Mouse (Mus musculus) kidney, postnatal 14 days (tissue): ENCODE data around the gene U90926.
A peak's percentile ranks its signal among the peaks of the same experiment; 100 is the strongest.

Experiments used
- DNase-seq: peaks from one replicate; pipeline ENCODE4 v3.0.0; 2022; ENCODE audit warnings: mixed read lengths

Gene U90926

GRCm38 (mm10) chr5:92215308-92215707, at the start of gene U90926:
Gene U90926 (minus strand): TSS chr5:92215408.
- no peak for DNase-seq

- DNase-seq = peak; percentile 17
These were observed 48.7 kb upstream of the U90926 start for GRCm38 (mm10) chr5:92263761-92264359.

DNA sequence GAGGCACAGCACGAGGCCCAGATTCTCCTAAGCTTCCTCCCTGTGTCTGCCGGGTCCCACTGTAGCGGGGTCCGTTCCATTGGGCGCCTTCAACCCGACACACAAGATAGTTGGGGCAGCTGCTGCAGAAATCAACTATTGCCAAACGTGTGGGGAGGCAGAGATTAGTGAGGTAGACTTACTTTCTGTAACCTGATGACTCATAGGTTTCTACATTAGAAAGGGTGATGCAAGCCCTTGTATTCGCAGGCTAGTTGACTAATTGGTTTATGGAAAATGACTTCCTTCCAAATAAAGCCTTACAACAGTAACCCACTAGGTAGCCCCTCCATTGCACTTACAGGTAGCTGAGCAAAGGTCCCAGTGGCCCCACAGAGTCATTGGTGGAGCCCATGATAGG, 47.4 kb upstream of the U90926 start:
- DNase-seq = no peak

DNA sequence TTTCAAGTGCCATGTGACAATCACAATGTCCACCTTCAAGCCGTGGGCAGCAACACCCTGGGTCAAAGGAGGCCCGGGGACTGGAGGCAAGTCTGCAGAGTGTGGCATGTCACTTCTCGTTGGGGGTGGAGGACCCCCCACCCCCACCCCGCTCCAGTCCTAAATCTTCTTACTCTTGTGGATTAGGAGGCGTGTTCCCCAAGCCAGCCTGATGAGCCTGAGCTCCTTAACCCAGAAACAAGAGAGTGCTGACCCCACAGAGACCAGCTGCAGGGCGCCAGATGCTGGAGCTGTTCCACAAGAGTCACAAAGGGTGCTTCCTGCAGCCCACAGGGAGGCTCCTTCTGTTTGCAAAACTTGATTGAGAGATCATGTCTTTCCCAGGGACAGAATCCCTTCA, 41.0 kb upstream of the U90926 start, which contains the start of gene Ppef2:
Gene Ppef2 (minus strand): TSS at position 61 of the 400 bp plus-strand sequence.
- DNase-seq = peak; percentile 13

GRCm38 (mm10) chr5:92254476-92254875, 39.3 kb upstream of the U90926 start:
- DNase-seq = no peak

DNA sequence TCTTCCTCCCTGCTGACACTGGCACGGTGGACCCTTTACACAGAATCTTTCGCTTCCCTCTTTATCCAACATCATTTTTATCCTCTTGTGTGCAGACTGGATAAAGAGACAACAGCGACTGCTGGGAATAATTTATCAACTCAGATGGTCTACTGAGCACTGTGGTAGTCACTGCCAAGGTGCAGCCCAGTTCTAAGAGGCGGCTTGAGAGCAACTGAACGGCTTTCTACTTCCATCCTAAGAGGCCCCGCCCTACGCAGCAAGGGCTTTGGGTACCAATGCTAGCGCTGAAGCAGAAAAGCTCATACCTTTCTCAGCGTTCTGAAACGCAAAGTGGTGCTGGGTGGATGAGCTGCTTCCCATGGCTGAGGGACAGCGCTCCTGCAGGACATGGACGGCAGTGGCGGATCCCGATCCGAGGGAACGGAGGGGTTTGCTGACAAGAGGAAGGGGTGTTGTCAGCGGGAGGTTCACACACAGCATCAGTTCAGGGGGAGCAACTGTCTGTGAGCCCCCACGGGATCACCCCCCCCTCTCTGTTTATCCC, 37.7 kb upstream of the U90926 start:
- no peak for DNase-seq

- no peak for DNase-seq
These were observed 36.8 kb upstream of the U90926 start for GRCm38 (mm10) chr5:92252031-92252430.

- DNase-seq = no peak
These were observed 33.4 kb upstream of the U90926 start for GRCm38 (mm10) chr5:92248614-92249013.

DNA sequence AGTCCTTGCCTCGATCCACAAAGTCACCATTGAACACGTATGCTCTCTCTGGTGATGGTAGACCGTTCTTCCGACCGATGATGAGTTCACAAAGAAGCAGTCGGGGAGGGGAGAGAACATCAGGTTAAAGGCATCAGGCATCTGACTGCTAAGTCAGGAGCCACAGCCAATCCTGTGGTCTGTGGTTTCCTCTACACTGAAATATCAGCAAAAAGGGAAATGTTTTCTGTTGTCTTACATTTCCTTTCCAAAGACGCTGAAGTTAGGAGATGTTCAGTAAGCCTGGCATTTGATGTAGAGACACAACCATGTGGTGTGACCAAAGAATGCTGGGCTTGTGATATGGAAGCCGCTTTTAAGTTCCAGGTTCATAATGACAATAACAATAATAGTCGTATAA, 30.3 kb upstream of the U90926 start:
- no peak for DNase-seq

DNA sequence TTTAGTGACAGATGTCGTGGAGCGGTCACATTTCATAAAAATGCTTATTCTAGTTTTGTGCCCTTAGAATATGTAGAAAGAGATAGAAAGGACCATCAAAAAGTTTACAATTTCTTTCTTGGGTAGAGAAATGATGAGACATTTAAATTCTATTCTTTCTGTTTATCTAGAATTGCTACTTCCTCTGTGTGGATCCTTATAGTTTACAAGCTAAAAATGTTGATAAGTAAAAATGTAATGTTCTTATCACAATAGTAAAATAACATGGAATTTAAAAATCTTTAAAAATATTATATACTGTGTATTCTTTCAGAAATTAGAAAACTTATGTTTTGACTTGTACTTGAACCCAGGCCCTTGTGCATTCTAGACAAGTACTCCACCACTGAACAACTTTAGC, 29.7 kb upstream of the U90926 start:
- DNase-seq = no peak

DNA sequence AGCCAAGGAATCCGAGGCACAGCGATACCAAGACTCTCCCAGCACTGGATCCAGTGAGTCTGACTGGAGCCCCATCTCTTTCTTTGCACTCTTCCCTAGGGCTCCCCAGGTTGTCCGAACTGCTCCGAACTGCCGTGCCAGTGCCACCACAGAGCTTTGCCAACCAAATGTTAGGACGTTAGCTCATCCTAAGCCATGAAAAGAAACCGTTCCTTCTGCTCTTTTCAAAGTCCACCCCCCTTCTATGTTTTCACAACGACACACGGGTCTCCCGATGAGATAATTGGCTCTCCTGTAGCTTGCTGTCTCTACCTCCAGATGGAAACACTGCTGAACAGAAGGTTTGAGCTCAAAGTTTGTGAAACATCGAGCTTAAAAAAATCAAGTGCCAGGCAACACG, 25.6 kb upstream of the U90926 start:
- DNase-seq = no peak

DNA sequence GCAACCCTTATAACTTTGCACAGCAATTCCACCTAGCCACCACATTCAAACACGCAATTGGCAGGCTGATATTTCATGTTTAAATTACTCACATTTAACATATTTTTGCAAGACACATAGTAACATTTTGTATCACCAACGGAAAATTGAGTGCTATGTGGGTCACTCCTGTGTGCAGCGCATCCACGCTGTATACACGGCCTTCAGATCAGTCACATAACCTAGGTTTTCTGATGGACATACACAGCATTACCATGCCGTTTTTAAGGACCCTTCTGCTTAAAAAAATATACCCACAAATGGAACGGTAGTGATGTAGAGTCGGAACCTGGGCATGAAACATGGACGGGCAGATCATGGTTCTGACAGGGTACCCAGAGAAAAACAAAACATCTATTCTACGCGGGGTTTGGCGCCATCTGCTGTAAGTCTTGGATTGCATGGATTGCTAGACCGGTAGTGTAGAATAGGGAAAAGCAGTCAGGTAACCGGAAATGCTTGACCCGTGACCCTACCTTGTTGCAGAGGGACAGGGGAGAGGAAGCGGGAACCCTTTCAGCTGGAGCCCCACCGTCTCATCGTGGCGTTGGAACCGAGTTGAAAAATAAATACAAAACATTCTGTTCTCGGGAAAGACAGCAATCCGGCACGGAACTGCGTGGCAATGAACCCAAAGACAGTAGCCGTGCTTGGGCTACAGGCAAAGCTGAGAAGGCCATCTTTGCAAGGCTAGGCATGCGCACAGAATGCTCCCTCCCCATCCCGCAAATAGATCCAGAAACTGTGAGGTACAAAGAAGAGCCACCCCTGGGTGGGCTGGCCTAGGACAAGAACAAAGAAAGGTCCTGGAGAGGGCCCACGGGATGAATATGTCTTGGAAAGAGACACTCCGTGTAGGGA, 24.4 kb upstream of the U90926 start:
- peak; percentile 80 for DNase-seq

DNA sequence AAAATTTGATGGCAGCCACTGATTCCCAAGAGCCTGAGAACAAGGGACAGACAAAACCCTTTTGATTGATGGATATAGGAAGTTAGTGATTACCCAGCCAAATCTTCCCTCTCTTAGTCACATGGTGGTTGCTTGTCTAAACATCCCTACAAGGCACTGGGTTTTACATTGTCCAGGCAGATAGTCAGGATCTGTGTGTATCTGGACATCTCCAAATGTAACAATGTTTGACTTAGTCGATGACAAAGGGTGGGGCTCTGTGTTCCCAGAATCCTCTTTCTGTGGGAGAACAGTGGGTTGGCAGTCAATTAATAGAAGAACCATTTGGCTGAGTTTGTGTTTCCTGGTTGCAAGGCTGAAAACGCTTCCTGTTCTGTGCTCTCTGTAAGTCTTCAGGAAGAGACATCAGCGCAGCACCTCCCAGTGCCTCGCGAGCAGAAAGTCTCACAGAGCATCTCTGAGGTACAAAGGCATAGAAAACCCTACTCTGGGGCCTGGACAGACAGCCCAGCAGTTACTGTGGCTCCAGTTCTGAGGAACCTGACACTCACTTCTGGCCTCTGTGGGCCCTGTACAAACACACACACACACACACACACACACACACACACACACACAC, 19.8 kb upstream of the U90926 start:
- no peak for DNase-seq

- DNase-seq = no peak
These were observed 18.2 kb upstream of the U90926 start for GRCm38 (mm10) chr5:92233366-92233765.

DNA sequence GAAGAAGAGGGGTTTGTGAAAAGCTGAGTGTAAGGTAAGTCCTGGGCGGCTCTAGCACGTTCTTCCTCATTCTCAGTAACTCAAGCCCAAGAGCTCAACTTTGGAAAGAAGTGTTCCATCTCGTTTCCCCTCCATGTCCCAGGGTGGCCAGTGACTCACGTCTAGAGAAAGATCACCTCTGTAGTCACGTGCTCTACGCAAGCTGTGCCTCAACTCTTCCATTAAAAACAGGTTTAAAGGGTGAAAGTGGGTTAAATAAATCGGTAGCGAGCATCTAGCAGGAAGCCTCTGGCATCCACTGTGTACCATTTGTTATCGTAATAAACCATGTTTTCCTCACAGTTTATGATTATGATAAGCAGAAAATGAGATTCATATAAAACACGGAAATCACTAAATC, 16.6 kb upstream of the U90926 start:
- DNase-seq = no peak

- DNase-seq = no peak
These were observed 15.1 kb upstream of the U90926 start for GRCm38 (mm10) chr5:92230306-92230705.

DNA sequence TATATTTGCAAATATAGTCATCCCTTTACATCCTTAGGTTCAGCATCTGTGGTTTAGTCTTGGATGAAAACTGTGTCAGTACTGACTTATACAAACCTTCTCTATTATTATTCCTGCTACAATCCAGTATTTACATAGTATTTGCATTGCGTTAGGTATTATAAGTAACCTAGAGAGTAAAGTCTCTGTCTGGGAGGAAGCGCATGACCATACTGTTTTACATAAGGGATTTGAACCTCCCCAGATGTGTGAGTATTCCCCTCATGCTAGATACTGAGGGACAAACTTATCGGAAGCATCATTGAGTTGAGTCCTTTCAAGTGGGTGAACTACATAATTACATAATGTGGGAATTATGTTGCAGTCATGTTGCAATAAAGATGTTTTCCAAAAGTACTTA, 14.3 kb upstream of the U90926 start:
- no peak for DNase-seq

DNA sequence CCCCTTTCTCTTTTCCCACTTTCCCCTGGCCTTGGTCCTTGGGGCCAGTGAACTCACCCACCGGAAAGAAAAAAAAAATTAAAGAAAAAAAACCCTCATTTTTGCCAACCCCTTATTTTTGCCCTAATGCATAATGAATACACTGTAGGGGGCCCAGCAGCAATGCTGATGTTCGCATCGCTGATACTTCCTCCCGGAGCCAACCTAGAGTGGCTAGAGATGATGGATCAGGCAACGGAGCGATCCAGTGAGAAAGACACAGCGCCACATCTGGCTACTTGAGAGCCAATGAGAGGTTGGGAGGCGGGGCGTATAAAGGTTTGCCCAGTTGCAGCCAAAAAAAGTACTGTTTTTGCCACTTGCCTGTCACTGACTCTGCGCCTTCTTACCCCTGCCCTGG, 13.6 kb upstream of the U90926 start:
- no peak for DNase-seq

GRCm38 (mm10) chr5:92227782-92228181, 12.6 kb upstream of the U90926 start:
- no peak for DNase-seq

- DNase-seq = no peak
These were observed 5.2 kb upstream of the U90926 start for GRCm38 (mm10) chr5:92220287-92220902.

GRCm38 (mm10) chr5:92219826-92220225, 4.6 kb upstream of the U90926 start:
- DNase-seq = no peak

- no peak for DNase-seq
These were observed 3.9 kb upstream of the U90926 start for GRCm38 (mm10) chr5:92218915-92219793.
